Mouse (Mus musculus) hindbrain, embryonic 14.5 days (tissue): ENCODE results near the gene Nupl2. TPM values are rescaled to one million over a fixed set of nuclear protein-coding genes. Genes with fewer than 3 reads are reported as not detected.
A peak's percentile ranks its signal among the peaks of the same experiment; 100 is the strongest.

ENCODE experiments used
- ATAC-seq: fragments of 200-750 bp; cut with Nextera tagmentation; 2 replicates; pipeline ENCODE4 v1.8.0; 2017; ENCODE audit warnings: moderate number of reproducible peaks, mild to moderate bottlenecking, moderate TSS enrichment, moderate library complexity; ENCODE audit not compliant: low FRiP score
- DNase-seq: peaks from one replicate; pipeline ENCODE4 v3.0.0-alpha.2; 2015; ENCODE audit warnings: low spot score
- H3K27ac ChIP-seq: fragments of 300-500 bp; sonication (generic); 2 replicates; pipeline ENCODE4 v1.5.1; 2014; ENCODE audit warnings: mild to moderate bottlenecking, moderate library complexity
- H3K27me3 ChIP-seq: fragments of 300-500 bp; sonication (generic); 2 replicates; pipeline ENCODE4 v1.6.1; 2014; ENCODE audit warnings: mild to moderate bottlenecking, low read length, mixed read lengths; ENCODE audit not compliant: control insufficient read depth, insufficient read depth
- H3K36me3 ChIP-seq: fragments of 300-500 bp; sonication (generic); replicated peaks from 2 replicates; pipeline ENCODE4 v1.6.1; 2014; ENCODE audit not compliant: control insufficient read depth, insufficient read depth
- H3K4me1 ChIP-seq: fragments of 300-500 bp; sonication (generic); replicated peaks from 2 replicates; pipeline ENCODE4 v1.6.1; 2014; ENCODE audit warnings: antibody characterized with exemption, low read length, mixed read lengths; ENCODE audit not compliant: control insufficient read depth, insufficient read depth
- H3K4me2 ChIP-seq: fragments of 300-500 bp; sonication (generic); replicated peaks from 2 replicates; pipeline ENCODE4 v1.6.1; 2014; ENCODE audit warnings: mild to moderate bottlenecking, moderate library complexity
- H3K4me3 ChIP-seq: fragments of 300-500 bp; sonication (generic); replicated peaks from 2 replicates; pipeline ENCODE4 v1.5.1; 2014; ENCODE audit warnings: mild to moderate bottlenecking, low read length
- H3K9ac ChIP-seq: fragments of 300-500 bp; sonication (generic); 2 replicates; pipeline ENCODE4 v1.6.1; 2014
- H3K9me3 ChIP-seq: fragments of 300-500 bp; sonication (generic); 2 replicates; pipeline ENCODE4 v1.6.1; 2016; ENCODE audit warnings: low read length; ENCODE audit not compliant: control insufficient read depth
- WGBS: fragments of 180-500 bp; shearing (Covaris S2); extraction: QIAGEN DNeasy Blood & Tissue Kit; methylation state at CpG from one replicate; pipeline ENCODE4 v1.1.7; 2014; 5-methylcytosine and 5-hydroxymethylcytosine counted together
- polyA plus RNA-seq: library from polyadenylated mRNA; unstranded; fragments of >200 nt; fragmentation: Nextera tagmentation; extraction: Ambion mirVana; gene quantifications from 2 replicates; pipeline ENCODE4 v1.2.1, GENCODE M21; 2014

Nupl2 gene
- 13.7 and 16.0 TPM in 2 replicates for polyA plus RNA-seq

DNA sequence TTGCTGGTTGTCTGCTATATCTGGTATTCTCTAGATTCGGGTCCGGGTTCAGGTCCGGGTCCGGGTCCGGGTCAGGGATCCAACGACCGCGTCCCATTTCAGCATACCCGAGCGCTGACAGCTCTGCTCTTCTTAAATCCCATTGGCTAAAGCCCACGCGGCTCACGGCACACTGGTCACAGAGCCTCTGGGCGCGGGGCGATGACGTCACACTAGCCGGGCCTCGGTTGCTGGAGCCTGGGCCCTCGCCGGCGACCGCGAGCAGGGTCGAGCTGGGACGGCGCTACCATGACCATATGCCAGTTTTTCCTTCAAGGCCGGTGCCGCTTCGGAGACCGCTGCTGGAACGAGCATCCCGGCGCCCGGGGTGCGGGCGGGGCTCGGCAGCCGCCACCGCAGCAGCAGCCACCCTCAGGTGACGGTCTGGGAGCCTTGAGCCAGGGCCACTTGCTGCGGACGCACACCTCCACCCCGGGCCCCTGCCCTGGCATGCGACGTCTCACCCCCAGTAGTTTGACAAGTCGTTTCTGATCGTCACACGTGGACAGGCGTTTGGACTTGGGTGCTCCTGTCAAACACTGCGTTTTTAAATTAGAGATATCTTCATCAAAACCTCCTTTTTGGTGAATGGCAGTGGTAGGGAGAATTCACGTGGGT lies at the start of gene Nupl2:
Gene Nupl2 (plus strand): TSS at position 175 of the 657 bp plus-strand sequence.
- H3K36me3 ChIP-seq, result peaks cover 29% of the 10 kb centered on the region
- no peaks in the 10 kb centered on the region; the same call in none of the 2 replicates for H3K4me1 ChIP-seq
- peak; percentile 98 for ATAC-seq
- peak within 1 kb of the TSS; percentile 88 for H3K27ac ChIP-seq
- H3K4me2 ChIP-seq, result peak within 1 kb of the TSS; percentile 74
- under 1% methylated on average over 52 of the region's 52 CpGs for WGBS
- no peaks in the 10 kb centered on the region for H3K9me3 ChIP-seq
- peak within 1 kb of the TSS; percentile 93 for H3K4me3 ChIP-seq
- DNase-seq, result peak; percentile 97
- peak within 1 kb of the TSS; percentile 98 for H3K9ac ChIP-seq
- H3K27me3 ChIP-seq, result no peaks in the 10 kb centered on the region

DNA sequence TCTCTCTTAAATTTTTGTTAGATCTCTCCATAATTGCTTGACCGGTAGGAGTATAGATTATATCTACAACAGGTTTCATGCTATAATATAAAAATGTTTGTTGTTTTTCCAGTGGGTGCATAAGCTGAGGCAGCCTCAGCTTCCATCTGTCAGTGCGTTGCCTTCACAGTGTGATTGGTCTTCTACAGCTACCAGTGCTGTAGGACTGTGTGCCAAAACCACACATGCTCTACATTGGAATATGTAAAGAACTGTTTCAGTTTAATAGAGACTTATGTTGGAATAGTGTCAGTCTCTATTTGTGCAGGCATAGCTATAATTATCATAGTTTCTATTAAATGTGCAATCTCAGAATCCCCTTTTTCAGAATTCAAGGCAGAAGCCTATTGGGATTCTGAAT lies 42.5 kb upstream of the Nupl2 start:
- H3K27ac ChIP-seq, result no peak overlapping the region
- no peak overlapping the region for H3K4me3 ChIP-seq
- no peaks in the 10 kb centered on the region for H3K27me3 ChIP-seq
- H3K4me2 ChIP-seq, result no peak overlapping the region
- H3K9ac ChIP-seq, result no peak overlapping the region
- DNase-seq (no peak), ATAC-seq (no peak)
- H3K36me3 ChIP-seq, result peaks cover 13% of the 10 kb centered on the region; the same call in 1 of the 2 replicates
- 92% methylated on average over 2 of the region's 2 CpGs for WGBS
- H3K9me3 ChIP-seq, result no peaks in the 10 kb centered on the region
- peaks cover 8% of the 10 kb centered on the region for H3K4me1 ChIP-seq

DNA sequence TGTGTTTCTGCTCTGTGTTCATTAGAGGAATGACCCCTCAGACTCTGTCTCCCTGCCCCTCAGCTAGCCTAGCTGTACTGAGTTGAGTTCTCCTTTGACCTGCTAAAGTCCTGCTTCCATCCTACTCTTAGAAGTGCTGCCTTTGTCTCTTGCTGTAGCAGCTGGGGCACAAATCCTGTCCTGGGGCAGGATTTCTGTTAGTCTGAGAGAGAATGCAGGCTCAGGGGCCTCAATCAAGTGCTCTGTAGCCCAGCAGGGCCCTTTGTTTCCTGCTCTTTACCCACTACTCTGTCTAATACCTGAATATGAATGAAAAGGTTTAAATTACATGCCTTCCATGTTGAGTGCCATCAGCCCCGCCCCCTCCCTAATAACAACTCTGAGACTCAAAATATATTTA lies 40.6 kb upstream of the Nupl2 start:
- WGBS, result 73% methylated on average over 1 of the region's 1 CpGs
- no peaks in the 10 kb centered on the region for H3K9me3 ChIP-seq
- no peaks in the 10 kb centered on the region for H3K27me3 ChIP-seq
- peaks cover 8% of the 10 kb centered on the region for H3K4me1 ChIP-seq
- no peak overlapping the region for H3K9ac ChIP-seq
- H3K4me3 ChIP-seq, result no peak overlapping the region
- ATAC-seq (no peak), DNase-seq (no peak)
- no peak overlapping the region for H3K4me2 ChIP-seq
- 0 out of 2 replicates have a peak, but pooled peaks cover 12% of the 10 kb centered on the region for H3K36me3 ChIP-seq
- peak overlapping the region; percentile 67 for H3K27ac ChIP-seq

DNA sequence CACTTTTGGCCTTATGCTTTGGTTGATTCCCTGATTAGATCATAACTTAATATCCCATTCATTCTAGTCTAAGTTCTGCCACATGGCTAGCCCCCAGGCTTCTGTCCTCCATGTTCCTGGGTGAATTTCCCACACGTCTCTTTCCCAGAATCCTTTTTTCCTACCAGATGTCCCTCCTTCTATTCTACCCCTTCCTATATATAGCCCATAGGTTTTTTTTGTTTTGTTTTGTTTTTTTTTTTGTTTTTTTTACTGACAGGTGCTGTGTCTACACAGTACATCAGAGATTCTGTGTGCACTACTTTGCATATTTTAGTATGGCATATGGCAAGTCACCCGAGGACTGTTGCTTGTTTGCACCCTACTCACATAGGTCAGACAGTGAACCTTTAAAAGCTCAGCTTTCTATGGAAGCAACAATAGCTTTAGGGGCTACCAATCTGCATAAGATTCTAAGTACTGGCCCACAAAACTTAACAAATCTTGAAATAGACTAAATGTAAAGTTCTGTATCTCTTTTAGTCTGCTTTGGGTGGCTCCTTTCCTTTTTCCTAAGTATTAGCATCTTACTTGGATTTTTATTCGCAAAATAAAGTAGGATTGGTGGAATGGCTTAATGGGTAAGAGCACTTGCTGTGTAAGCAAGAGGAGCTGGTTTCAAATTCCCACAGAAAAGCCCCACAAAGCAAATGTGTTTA lies 40.0 kb upstream of the Nupl2 start:
- no peak overlapping the region for H3K4me2 ChIP-seq
- no peaks in the 10 kb centered on the region for H3K27me3 ChIP-seq
- 45% methylated on average over 3 of the region's 3 CpGs for WGBS
- DNase-seq (no peak), ATAC-seq (no peak)
- H3K27ac ChIP-seq, result no peak overlapping the region
- H3K4me3 ChIP-seq, result no peak overlapping the region
- no peak overlapping the region for H3K9ac ChIP-seq
- 0 out of 2 replicates have a peak, but pooled peaks cover 8% of the 10 kb centered on the region for H3K36me3 ChIP-seq
- peaks cover 8% of the 10 kb centered on the region for H3K4me1 ChIP-seq
- H3K9me3 ChIP-seq, result no peaks in the 10 kb centered on the region

DNA sequence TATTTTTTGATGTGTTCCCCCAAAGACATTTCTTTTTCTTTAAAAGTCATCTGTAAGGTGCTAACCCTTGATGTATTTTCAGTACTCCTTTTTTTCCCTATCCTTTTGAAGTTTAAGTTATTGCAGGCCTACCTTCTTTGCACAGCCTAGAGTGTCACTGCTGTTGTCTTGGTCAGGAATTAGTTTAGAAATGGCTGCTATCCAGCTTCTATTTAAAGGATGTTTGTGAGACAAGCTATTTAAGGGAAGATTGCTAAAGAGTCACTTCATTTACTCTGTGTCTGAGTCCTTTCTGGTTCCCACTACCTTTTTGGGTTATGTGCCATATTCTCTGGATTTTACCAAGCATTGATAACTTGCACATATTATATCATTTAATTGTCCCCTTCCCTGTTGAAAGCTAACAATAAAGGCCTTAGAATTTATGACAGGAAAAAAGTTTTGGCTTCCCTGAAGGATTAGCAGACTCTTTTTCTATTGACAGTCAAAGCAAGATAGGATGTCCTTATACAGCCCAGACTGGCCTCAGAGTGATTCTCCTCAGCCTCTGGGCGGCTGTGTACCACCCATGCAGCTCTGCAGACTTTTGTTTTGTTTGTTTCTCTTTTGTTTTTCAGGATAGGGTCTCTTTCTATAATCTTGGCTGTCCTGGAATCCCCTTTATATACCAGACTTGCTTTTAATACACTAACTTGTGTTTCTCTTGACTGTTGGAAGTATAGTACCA lies 38.7 kb upstream of the Nupl2 start:
- Histone ChIP-seq H3K9me3 (no peaks in the 10 kb centered on the region), H3K36me3 (peaks cover 19% of the 10 kb centered on the region; the same call in 1 of the 2 replicates), H3K4me3 (no peak overlapping the region), H3K9ac (no peak overlapping the region), H3K4me2 (no peak overlapping the region), H3K4me1 (peaks cover 8% of the 10 kb centered on the region), H3K27me3 (no peaks in the 10 kb centered on the region), H3K27ac (no peak overlapping the region)
- DNase-seq (no peak), ATAC-seq (no peak)
- WGBS, result 48% methylated on average over 1 of the region's 1 CpGs

DNA sequence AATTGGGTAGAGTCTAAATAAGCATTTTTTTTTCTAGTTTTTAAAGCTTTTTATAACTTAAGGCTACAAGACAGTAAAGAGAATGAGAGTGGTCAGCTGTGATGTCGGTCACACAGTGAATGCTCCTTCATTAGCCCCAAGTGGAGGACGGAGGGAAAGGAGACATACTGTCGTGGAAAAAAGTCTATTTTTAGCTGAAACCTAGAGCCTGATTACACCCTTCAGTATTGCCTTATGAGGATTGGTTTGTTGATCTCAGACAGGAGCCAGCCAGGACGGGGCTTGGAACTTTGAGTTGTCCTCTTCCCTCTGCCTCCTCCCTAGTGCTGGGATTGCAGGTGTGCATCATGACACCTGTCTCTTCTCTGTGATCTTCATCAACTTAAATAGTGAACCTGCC lies 37.8 kb upstream of the Nupl2 start:
- H3K9ac ChIP-seq, result no peak overlapping the region
- H3K4me1 ChIP-seq, result peaks cover 8% of the 10 kb centered on the region
- DNase-seq (no peak), ATAC-seq (no peak)
- 93% methylated on average over 4 of the region's 4 CpGs for WGBS
- H3K9me3 ChIP-seq, result no peaks in the 10 kb centered on the region
- H3K36me3 ChIP-seq, result peaks cover 27% of the 10 kb centered on the region; the same call in 1 of the 2 replicates
- H3K27me3 ChIP-seq, result no peaks in the 10 kb centered on the region
- no peak overlapping the region for H3K27ac ChIP-seq
- H3K4me3 ChIP-seq, result no peak overlapping the region
- no peak overlapping the region for H3K4me2 ChIP-seq

DNA sequence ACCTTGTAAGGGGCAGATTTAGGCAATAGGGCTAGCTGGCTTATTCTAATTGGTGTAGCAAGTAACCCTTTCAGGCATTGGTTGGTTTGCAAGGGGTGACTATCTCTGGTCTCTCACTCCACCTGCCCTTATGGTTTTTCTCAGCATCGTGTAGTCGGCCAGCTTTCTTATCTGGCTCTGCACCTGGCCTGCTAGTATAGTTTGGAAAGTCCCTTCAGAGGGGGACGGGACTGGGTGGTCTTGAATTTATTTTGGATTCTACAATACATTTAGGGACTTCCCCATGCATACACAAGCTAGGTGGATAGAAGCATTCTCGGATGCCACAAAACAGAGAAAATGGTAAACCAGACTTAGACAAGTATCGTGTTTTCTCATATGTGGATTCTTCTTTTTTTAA lies 17.8 kb upstream of the Nupl2 start:
- Histone ChIP-seq H3K9ac (no peak overlapping the region), H3K27me3 (no peaks in the 10 kb centered on the region), H3K4me1 (no peaks in the 10 kb centered on the region), H3K4me2 (no peak overlapping the region), H3K9me3 (no peaks in the 10 kb centered on the region), H3K27ac (no peak overlapping the region), H3K4me3 (no peak overlapping the region), H3K36me3 (peaks cover 95% of the 10 kb centered on the region)
- 96% methylated on average over 5 of the region's 5 CpGs for WGBS
- DNase-seq (no peak), ATAC-seq (no peak)

DNA sequence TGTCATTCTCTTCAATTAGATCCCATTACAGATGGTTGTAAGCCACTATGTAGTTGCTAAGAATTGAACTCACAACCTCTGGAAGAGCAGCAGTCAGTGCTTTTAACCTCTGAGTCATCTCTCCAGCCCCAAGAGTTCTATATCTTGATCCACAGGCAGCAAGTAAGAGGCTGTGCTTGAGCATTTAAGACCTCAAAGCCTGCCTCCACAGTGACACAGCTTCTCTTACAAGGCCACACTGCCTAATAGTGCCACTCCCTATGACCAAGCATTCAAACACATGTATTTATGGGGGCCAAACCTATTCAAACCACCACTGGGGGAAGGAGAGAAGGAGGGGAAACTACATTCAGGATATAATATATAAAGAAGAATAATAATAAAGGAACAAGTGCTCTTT lies 12.6 kb upstream of the Nupl2 start:
- no peak for DNase-seq
- no peaks in the 10 kb centered on the region for H3K27me3 ChIP-seq
- no peak for ATAC-seq
- peaks cover 86% of the 10 kb centered on the region for H3K36me3 ChIP-seq
- no peak overlapping the region for H3K4me2 ChIP-seq
- H3K9me3 ChIP-seq, result no peaks in the 10 kb centered on the region
- H3K4me3 ChIP-seq, result no peak overlapping the region
- no peak overlapping the region for H3K9ac ChIP-seq
- H3K4me1 ChIP-seq, result no peaks in the 10 kb centered on the region
- H3K27ac ChIP-seq, result no peak overlapping the region

DNA sequence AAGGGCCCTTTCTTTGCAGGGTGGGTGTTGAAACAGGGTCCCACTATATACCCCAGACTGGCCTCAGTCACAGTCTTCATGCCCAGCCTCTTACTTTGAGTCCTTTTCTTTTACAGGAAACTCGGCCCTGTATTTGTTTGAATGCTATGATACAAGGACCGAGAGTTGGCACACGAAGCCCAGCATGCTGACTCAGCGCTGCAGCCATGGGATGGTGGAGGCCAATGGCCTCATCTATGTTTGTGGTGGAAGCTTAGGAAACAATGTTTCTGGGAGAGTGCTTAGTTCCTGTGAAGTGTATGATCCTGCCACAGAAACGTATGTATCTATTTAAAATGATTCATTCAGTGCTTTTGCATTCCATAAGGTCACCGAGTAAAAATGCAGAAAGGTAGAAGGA lies 8.0 kb upstream of the Nupl2 start:
- H3K9me3 ChIP-seq, result no peaks in the 10 kb centered on the region
- no peak overlapping the region for H3K4me3 ChIP-seq
- H3K9ac ChIP-seq, result no peak overlapping the region
- H3K4me2 ChIP-seq, result no peak overlapping the region
- peaks cover 79% of the 10 kb centered on the region for H3K36me3 ChIP-seq
- no peak overlapping the region for H3K27ac ChIP-seq
- ATAC-seq, result no peak
- no peak for DNase-seq
- H3K4me1 ChIP-seq, result no peaks in the 10 kb centered on the region
- H3K27me3 ChIP-seq, result no peaks in the 10 kb centered on the region
- WGBS, result 94% methylated on average over 6 of the region's 6 CpGs
